Mouse (Mus musculus) forebrain, embryonic 11.5 days (tissue): ENCODE data around the gene Vamp1. TPM values are rescaled to one million over a fixed set of nuclear protein-coding genes. Genes with fewer than 3 reads are reported as not detected.

ENCODE experiments used
- ATAC-seq: fragments of 200-750 bp; cut with Nextera tagmentation; replicated peaks from 2 replicates; pipeline ENCODE4 v1.8.0; 2017; ENCODE audit warnings: moderate TSS enrichment; ENCODE audit not compliant: low FRiP score
- DNase-seq: peaks from one replicate; pipeline ENCODE4 v3.0.0-alpha.2; 2017; ENCODE audit warnings: low spot score
- H3K27ac ChIP-seq: fragments of 300-500 bp; sonication (generic); 2 replicates; pipeline ENCODE4 v1.5.1; 2014; ENCODE audit warnings: low read depth, low read length
- H3K27me3 ChIP-seq: fragments of 300-500 bp; sonication (generic); 2 replicates; pipeline ENCODE4 v1.6.1; 2014; ENCODE audit warnings: mild to moderate bottlenecking, low read length, mixed read lengths; ENCODE audit not compliant: control insufficient read depth, insufficient read depth
- H3K36me3 ChIP-seq: fragments of 300-500 bp; sonication (generic); 2 replicates; pipeline ENCODE4 v1.6.1; 2014; ENCODE audit warnings: mild to moderate bottlenecking, low read length, moderate library complexity, mixed read lengths; ENCODE audit not compliant: control insufficient read depth, insufficient read depth
- H3K4me1 ChIP-seq: fragments of 300-500 bp; sonication (generic); replicated peaks from 2 replicates; pipeline ENCODE4 v1.6.1; 2014; ENCODE audit warnings: low read length, mixed read lengths; ENCODE audit not compliant: control insufficient read depth, insufficient read depth
- H3K4me2 ChIP-seq: fragments of 300-500 bp; sonication (generic); 2 replicates; pipeline ENCODE4 v1.6.1; 2014; ENCODE audit warnings: low read depth, mild to moderate bottlenecking, low read length, moderate library complexity, mixed read lengths; ENCODE audit not compliant: severe bottlenecking
- H3K4me3 ChIP-seq: fragments of 300-500 bp; sonication (generic); 2 replicates; pipeline ENCODE4 v1.5.1; 2014; ENCODE audit warnings: low read depth, low read length
- H3K9ac ChIP-seq: fragments of 300-500 bp; sonication (generic); 2 replicates; pipeline ENCODE4 v1.6.1; 2014; ENCODE audit warnings: low read length
- H3K9me3 ChIP-seq: fragments of 300-500 bp; sonication (generic); 2 replicates; pipeline ENCODE4 v1.6.1; 2016; ENCODE audit warnings: low read length, mixed read lengths; ENCODE audit not compliant: control insufficient read depth
- WGBS: fragments of 180-500 bp; shearing (Covaris S2); extraction: QIAGEN DNeasy Blood & Tissue Kit; methylation state at CpG from one replicate; pipeline ENCODE4 v1.1.7; 2014; 5-methylcytosine and 5-hydroxymethylcytosine counted together
- polyA plus RNA-seq: library from polyadenylated mRNA; unstranded; fragments of >200 nt; fragmentation: Nextera tagmentation; extraction: Ambion mirVana; gene quantifications from 2 replicates; pipeline ENCODE4 v1.2.1, GENCODE M21; 2014

Gene Vamp1
- polyA plus RNA-seq, 1 experiment from 2014 or later = 2.1 TPM

- ATAC-seq (no peak), DNase-seq (peak; percentile 34)
- Histone ChIP-seq H3K4me2 (no peak overlapping the region), H3K4me1 (no peaks in the 10 kb centered on the region), H3K27ac (no peak overlapping the region), H3K4me3 (no peak overlapping the region), H3K36me3 (peaks cover 59% of the 10 kb centered on the region), H3K9me3 (no peaks in the 10 kb centered on the region), H3K9ac (no peak overlapping the region), H3K27me3 (no peaks in the 10 kb centered on the region)
- 93% methylated on average over 7 of the region's 7 CpGs for WGBS
Observed at GRCm38 (mm10) chr6:125179601-125180000, 35.8 kb upstream of the Vamp1 start.

GRCm38 (mm10) chr6:125182133-125182532, 33.2 kb upstream of the Vamp1 start:
- DNase-seq (peak; percentile 19), ATAC-seq (no peak)
- Histone ChIP-seq H3K4me2 (no peak overlapping the region), H3K27ac (no peak overlapping the region), H3K4me1 (no peaks in the 10 kb centered on the region), H3K9me3 (no peaks in the 10 kb centered on the region), H3K27me3 (no peaks in the 10 kb centered on the region), H3K9ac (no peak overlapping the region), H3K4me3 (no peak overlapping the region), H3K36me3 (peaks cover 52% of the 10 kb centered on the region)
- 86% methylated on average over 5 of the region's 5 CpGs for WGBS

- WGBS = 95% methylated on average over 10 of the region's 10 CpGs
- Histone ChIP-seq H3K27ac (no peak overlapping the region), H3K9ac (no peak overlapping the region), H3K9me3 (no peaks in the 10 kb centered on the region), H3K27me3 (no peaks in the 10 kb centered on the region), H3K4me1 (0 out of 2 replicates have a peak, but pooled peaks cover 2% of the 10 kb centered on the region), H3K4me2 (no peak overlapping the region), H3K36me3 (peaks cover 41% of the 10 kb centered on the region), H3K4me3 (no peak overlapping the region)
- DNase-seq = peak; percentile 30
- ATAC-seq = no peak
Observed at GRCm38 (mm10) chr6:125186203-125186602, 29.1 kb upstream of the Vamp1 start.

GRCm38 (mm10) chr6:125190816-125191215, 24.5 kb upstream of the Vamp1 start:
- ATAC-seq = no peak

DNA sequence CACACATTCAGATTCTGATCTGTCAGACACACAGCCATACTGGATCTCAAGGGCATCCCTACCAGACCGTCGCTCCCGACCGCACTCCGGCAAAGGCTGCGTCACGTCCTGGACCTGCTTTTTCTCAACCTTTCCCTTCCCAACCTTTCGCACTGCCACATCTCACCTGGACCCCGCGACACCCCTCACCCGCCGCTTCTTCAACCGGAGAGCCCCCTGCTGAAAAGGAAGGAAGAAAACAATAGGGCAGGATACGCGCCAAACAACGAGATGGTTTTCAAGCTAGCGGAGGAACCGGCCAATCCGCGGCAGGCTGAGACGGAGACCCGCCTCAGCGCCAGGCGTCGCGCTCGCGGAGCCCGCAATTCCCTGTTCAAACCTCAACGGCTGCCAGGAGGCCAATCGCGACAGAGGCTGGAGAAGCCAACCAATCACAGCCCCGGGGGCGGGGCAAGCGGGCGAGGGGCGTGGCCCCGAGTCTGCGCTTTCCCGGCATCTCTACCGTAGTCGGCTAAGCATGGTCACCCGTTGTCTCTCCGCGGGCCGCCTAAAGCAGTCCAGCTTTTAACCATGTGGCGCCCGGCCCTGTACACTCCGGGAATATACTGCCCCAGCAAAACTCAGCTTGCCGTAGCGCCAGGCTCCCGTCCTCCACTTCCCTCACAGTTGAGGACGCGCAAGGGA, 23.9 kb upstream of the Vamp1 start, which contains the start of the genes Ncapd2 and Mrpl51:
Ncapd2 (minus strand) TSS at position 370 of the 684 bp plus-strand sequence.
Mrpl51 (plus strand) TSS at position 470 of the 684 bp plus-strand sequence.
- H3K27me3 ChIP-seq = no peaks in the 10 kb centered on the region
- DNase-seq (peak; percentile 99), ATAC-seq (peak; percentile 96)
- peak within 1 kb of the TSS; percentile 68 for H3K4me3 ChIP-seq
- H3K9ac ChIP-seq = peak within 1 kb of the TSS; percentile 92
- H3K27ac ChIP-seq = peak within 1 kb of the TSS; percentile 100
- H3K36me3 ChIP-seq = peaks cover 20% of the 10 kb centered on the region; the same call in 1 of the 2 replicates
- H3K4me2 ChIP-seq = peak within 1 kb of the TSS; percentile 86
- under 1% methylated on average over 54 of the region's 54 CpGs for WGBS
- no peaks in the 10 kb centered on the region for H3K9me3 ChIP-seq
- peaks cover 5% of the 10 kb centered on the region; the same call in 1 of the 2 replicates for H3K4me1 ChIP-seq

More at GRCm38 (mm10) chr6:125190816-125191215, 24.5 kb upstream of the Vamp1 start:
- peaks cover 5% of the 10 kb centered on the region; the same call in 1 of the 2 replicates for H3K4me1 ChIP-seq
- DNase-seq = peak; percentile 50
- H3K27me3 ChIP-seq = no peaks in the 10 kb centered on the region
- H3K4me3 ChIP-seq = peak overlapping the region; percentile 68
- H3K36me3 ChIP-seq = peaks cover 24% of the 10 kb centered on the region; the same call in 1 of the 2 replicates
- peak overlapping the region; percentile 92 for H3K9ac ChIP-seq
- peak overlapping the region; percentile 100 for H3K27ac ChIP-seq
- peak overlapping the region; percentile 86 for H3K4me2 ChIP-seq
- no peaks in the 10 kb centered on the region for H3K9me3 ChIP-seq

DNA sequence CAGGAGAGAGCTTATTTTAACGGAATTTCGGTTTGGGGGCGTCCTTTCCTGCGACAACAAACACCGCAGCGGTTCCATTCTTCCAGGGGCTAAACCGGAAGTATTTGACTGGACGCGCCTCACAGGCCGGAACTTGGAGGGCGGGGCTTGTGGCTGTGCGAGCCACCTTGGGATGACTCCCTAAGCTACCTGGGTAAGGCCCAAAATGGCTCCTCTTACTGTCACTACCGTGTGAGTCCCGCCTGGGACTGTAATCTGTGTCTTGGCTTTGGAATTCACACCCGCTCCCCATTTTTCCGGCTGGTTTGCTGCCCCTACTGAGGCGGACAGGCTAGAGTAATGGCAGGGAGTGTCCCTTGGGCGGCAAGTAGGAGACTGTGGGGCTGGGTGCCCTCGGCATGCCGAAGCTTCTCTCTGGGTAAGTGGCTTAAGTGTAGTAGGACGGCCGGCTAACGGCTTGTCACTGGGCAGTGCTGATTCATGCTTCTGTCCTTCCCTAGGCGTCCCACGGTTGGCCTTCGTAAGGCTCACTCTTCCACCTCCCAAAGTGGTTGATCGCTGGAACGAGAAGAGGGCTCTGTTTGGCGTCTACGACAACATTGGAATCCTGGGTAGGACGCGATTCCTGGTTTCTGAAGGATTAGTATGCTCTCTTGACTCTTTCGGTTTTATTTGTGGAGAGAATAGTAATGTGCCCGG, 23.2 kb upstream of the Vamp1 start:
- Histone ChIP-seq H3K27me3 (no peaks in the 10 kb centered on the region), H3K4me1 (peaks cover 5% of the 10 kb centered on the region; the same call in 1 of the 2 replicates), H3K27ac (peak overlapping the region; percentile 100), H3K36me3 (peaks cover 20% of the 10 kb centered on the region; the same call in 1 of the 2 replicates), H3K4me3 (peak overlapping the region; percentile 68), H3K9ac (peak overlapping the region; percentile 92), H3K9me3 (no peaks in the 10 kb centered on the region), H3K4me2 (peak overlapping the region; percentile 86)
- under 1% methylated on average over 34 of the region's 34 CpGs for WGBS
- ATAC-seq (peak; percentile 93), DNase-seq (peak; percentile 94)

DNA sequence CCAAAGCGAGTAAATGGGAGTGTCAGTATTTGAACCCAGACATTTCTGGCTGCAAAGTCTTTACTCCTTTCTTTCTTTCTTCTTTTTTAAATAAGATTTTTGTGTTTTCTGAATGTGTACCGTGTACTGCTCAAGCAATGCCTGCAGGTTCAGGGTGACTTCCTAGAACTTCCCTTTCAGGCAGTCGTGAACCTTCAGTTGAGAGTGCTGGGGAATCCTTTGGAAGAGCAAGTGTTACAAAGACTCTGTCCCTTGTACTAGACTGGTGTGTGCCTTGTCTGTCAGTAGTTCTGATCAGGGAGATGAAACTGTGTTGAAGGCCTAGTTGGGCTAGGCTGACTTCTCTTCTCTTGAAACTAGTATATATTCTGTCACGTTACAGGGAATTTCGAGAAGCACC, 22.5 kb upstream of the Vamp1 start:
- Histone ChIP-seq H3K27me3 (no peaks in the 10 kb centered on the region), H3K9me3 (no peaks in the 10 kb centered on the region), H3K4me3 (peak overlapping the region; percentile 68), H3K9ac (peak overlapping the region; percentile 92), H3K36me3 (peaks cover 20% of the 10 kb centered on the region; the same call in 1 of the 2 replicates), H3K27ac (no peak overlapping the region), H3K4me2 (peak overlapping the region; percentile 86), H3K4me1 (peaks cover 5% of the 10 kb centered on the region; the same call in 1 of the 2 replicates)
- no peak for DNase-seq
- ATAC-seq = no peak
- WGBS = 54% methylated on average over 5 of the region's 5 CpGs

DNA sequence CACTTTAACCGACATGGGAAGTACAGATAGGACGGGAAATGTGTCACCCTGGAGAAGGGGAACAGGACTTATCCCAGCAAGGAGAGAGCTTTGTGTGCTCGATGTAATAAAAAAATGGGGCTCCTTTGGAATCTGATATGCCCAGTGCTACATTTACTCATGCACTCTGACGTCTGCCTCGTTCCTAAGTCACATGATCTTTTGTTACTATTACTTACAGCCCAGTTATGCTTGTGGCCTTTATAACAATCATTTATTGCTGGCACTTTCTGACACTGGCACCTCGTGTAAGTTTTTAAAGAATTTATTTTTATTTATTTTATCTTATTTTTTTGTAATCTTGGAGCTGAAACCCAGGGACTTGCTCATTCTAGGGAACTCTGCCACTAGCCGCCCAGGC, 22.0 kb upstream of the Vamp1 start:
- H3K4me3 ChIP-seq = no peak overlapping the region
- DNase-seq = no peak
- ATAC-seq = no peak
- WGBS = 84% methylated on average over 7 of the region's 7 CpGs
- peaks cover 14% of the 10 kb centered on the region; the same call in 1 of the 2 replicates for H3K36me3 ChIP-seq
- H3K27ac ChIP-seq = no peak overlapping the region
- no peaks in the 10 kb centered on the region for H3K9me3 ChIP-seq
- no peaks in the 10 kb centered on the region for H3K27me3 ChIP-seq
- H3K9ac ChIP-seq = no peak overlapping the region
- H3K4me1 ChIP-seq = peaks cover 5% of the 10 kb centered on the region; the same call in 1 of the 2 replicates
- no peak overlapping the region for H3K4me2 ChIP-seq
